Mouse (Mus musculus): ENCODE results near the gene Cacng4.

Gene Cacng4

GRCm38 (mm10) chr11:107794547-107795269 is at the start of gene Cacng4:
Cacng4 (minus strand) TSS chr11:107794557.
- peak; percentile 65 for DNase-seq

DNA sequence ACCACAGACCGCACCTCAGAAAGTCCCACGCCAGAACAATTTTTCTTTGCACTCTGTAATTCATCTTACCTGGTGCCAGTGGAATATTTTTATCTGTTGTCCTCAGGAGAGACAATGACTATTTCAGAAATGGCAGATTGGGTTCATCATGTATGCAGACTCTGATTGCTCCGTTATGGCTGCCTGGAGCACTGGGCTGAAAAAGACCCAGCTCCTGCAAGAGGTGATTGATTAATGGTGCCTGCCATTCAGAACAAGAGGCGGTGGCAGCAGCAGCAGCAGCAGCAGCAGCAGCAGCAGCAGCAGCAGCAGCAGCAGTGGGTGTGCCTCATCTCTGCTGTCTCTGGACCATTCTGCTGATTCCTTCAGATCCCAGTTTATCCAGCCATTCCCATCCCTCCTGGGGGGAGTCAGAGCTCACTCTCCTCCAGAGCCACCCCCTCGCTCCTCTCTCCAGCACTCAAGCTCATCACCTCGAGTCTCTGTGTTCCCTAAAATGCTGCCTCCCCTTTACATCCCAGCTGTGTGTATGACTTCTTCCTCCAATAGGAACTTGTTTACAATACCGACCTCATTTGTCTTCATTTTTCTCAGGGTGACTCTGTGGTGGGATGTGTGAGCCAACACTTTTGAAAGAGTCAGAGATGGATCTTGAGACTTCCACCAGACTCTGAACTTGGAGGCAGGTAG is 39.1 kb upstream of the Cacng4 start:
- no peak for DNase-seq

DNA sequence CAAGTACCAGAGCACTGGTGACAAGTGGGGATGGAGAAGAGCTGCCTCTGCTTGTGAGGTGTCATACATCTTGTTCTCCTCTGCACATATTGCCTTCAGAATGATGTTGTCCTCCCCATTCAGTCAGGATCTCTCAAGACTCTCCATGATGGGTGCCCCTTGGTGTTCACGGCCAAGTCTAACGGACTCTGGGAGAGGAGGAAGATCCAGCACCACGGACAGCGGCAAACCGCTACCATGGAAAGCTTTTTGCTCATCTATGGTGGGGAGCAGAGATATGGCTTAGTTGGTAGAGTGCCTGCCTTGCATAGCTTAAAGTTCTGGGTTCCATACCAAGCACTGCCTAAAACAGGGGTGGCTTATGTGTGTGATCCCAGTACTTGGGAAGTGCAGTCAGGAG is 22.8 kb upstream of the Cacng4 start:
- peak; percentile 68 for DNase-seq

DNA sequence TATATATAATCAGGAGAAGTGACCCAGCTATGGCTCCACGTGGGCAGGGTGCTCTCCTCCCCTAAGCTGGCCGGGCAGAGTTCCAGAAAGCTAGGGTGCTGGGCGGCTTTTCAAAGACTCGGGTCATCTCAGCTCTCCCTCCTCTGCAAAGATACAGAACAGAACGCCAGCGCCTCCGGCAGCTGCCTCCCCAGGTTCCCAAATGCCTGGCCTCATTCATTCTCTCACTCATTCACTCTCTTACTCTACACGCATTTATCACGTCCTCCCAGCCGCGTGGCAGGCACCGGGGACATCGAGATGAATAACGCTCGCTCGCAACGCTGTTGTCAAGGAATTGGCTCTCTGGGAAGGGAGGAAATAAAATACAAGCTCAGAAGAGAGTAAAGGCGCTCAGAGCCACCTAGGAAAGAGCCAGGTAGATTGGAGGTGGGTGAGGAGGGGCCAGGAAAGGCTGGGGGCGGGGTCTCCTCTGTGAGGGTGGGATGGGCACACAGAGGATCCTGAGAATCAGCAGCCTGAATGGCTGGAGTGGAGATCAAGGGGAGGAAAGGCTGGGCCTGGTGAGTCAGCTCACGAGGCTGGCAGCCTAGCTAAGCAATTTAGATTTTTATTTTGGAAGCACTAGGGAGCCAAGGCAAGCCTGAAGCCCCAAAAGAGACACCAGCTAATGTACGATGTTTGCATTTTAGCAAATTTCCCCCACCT is 18.7 kb upstream of the Cacng4 start:
- DNase-seq: peak; percentile 46

- no peak for DNase-seq
Measured at GRCm38 (mm10) chr11:107812429-107812828, 18.1 kb upstream of the Cacng4 start.

- DNase-seq: peak; percentile 33
Measured at GRCm38 (mm10) chr11:107808508-107808907, 14.2 kb upstream of the Cacng4 start.

- DNase-seq: no peak
Measured at GRCm38 (mm10) chr11:107806058-107806457, 11.7 kb upstream of the Cacng4 start.

GRCm38 (mm10) chr11:107801946-107802345 is 7.6 kb upstream of the Cacng4 start:
- no peak for DNase-seq

- no peak for DNase-seq
Measured at GRCm38 (mm10) chr11:107799331-107799730, 5.0 kb upstream of the Cacng4 start.

DNA sequence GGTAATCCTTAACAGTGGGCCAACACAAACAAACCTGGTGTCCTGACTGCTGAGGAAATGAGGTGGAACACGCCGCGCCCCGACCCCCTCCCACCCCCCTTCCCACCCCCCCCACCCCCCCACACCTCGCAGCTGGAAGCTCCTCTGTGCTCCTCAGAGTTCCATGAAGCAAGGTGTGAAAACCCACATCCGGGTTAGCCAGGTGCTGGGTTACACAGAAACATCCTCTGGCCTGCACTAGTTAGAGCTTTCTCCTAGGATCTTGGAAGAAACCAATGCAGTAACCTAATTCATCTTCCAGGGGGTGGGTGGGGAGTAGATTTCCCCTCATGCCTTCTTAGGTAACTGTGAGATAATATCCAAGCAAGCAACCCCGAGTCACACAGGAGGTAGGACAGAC is 2.0 kb upstream of the Cacng4 start:
- DNase-seq: no peak

DNA sequence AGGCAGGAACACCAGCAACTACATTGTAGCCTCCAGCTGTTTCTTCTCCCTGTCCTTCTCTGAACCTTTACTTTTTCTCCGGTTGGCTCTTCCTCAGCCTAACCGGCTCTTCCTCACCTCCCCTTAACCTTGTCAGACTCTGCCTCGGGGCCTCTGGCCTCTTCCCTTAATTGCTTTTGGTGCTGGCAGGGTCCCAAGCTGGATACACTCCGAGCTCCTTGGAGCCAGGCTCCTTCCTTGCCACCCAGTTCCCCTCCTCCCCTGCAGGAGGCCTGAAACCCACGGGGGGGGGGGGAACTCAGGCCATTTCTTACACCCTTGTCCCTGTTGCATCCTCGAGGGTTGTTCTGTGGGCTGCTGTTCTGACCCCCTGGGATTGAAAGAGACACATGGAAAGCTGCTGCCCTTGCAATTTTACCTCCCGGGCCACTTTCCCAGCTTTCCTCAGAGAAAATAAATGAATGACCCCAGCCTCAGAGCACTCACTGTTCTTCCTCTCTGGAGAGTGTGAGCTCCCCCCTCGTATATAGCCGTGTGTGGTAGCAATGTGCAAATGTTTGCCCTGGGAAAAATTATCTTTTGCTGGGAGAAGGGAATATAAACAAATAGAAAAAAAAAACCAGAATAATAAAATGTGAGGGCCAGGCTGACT is 1.2 kb upstream of the Cacng4 start:
- DNase-seq: peak; percentile 60

- peak; percentile 62 for DNase-seq
Measured at GRCm38 (mm10) chr11:107794103-107794493, 259 bp downstream of the Cacng4 start.

GRCm38 (mm10) chr11:107793200-107794102 is 906 bp downstream of the Cacng4 start:
- DNase-seq: peak; percentile 47

GRCm38 (mm10) chr11:107792136-107792535 is 2.2 kb downstream of the Cacng4 start:
- DNase-seq: no peak

DNA sequence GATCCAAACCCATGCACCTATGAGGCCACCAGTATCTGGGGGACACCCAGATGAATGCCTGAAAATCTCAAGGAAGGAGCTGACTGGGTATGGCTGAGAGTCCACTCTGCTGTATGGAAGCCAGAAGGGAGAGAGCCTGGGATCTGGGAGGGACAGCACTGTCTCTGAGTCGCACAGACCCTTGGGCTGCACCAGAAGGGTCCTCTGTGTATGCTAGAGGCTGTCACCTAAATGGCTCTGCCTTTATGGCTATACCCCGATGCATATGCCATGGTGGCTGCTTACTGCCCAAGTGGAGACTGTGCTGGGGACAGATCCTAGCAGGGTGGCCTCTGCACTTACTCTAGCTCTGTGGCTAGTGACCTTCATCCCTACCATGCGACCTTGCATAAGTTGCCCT is 8.6 kb downstream of the Cacng4 start:
- DNase-seq: no peak

GRCm38 (mm10) chr11:107785288-107785687 is 9.1 kb downstream of the Cacng4 start:
- DNase-seq: no peak

GRCm38 (mm10) chr11:107783861-107784754 is 10.2 kb downstream of the Cacng4 start:
- no peak for DNase-seq

DNA sequence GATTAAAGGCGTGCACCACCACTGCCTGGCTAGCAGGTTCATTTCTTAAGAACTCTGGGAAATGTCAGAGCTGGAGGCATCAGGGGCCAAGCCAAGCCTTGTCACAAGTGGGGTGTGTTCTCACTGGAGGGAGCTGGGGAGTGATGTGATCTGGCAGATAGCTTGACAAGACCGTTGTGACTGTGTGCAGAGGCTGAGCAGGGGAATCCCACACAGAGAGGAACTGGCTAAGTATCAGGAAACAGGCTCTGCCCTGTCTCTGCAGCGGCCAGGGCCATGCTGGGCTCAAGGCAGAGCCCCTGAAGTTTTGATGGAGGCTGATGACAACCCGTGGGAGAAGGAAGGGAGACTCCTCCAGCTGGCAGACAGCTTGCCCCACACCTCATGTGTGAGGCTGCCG is 11.8 kb downstream of the Cacng4 start:
- DNase-seq: no peak

DNA sequence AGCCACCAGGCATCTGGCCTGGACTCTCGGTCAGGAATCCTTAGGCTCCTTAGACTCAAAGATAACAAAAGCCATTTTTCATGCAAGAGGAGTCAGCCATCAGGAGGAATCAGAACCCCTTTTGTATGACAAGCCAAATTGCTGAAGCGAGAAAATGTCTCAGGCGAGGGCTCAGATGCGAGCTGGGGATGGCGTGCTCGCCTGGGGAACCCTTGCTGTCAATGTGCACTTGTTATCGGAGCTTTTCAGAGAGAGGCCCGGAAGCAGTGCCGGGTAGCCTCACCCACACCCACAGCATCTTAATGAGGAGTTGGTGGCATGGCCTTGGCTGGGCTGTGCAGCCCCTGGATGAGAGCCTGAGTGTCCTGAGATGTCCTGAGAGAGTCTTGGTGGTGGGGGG is 15.5 kb downstream of the Cacng4 start:
- DNase-seq: no peak

DNA sequence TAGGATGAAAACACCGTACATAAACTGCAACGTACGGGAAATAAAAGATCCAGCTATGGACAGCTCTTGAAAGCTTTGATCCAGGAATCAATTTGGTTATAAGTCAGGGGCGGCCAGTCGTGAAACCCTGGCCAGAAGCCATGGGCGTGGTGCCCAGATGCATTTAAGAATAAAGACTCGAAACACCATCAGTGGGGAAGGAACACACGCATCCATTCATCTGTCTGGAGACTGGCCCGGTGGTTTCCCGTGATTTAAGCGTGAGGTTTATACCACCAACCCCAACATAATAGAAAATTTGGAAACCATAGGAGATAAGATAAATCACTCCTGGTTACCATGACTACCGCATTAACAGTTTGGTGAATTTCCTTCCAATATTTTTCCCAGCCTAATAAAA is 16.9 kb downstream of the Cacng4 start:
- peak; percentile 57 for DNase-seq

DNA sequence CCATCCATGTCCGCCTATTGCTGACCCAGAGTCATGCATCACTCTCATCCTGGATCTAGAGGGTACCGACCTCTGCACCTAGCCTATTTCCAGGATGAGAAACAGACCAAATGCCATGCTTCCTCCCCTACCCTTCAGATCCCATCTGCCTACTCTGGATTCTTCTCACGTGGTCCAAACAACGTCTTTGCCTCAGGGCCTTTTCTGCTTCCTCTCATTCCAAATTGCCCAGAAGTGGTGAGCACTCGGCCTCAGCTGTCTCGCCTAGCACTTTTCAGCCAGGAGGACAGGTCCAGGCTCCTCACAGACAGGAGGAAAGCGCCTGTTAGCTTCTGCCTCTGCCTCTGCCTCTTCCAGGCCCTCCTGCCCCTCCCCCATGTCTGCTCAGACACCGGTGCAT is 21.0 kb downstream of the Cacng4 start:
- no peak for DNase-seq

Data from kidney, postnatal 10 days (tissue).